Mouse (Mus musculus) testis, adult 2 months (tissue): ENCODE measurements at regions not wholly inside any gene's neighbourhood (a gene's known extent, or its start where the extent isn't known, plus 50 kb on each side); places are given as distances from the start of the nearest gene placed in this dataset.

Source experiments
- H3K27ac ChIP-seq: fragments of 200-500 bp; 2 replicates; pipeline ENCODE4 v1.5.1; 2012; ENCODE audit warnings: low read depth, low read length; ENCODE audit not compliant: control insufficient read depth, insufficient read depth
- H3K27me3 ChIP-seq: fragments of 200-500 bp; 2 replicates; pipeline ENCODE4 v1.6.1; 2012; ENCODE audit warnings: mild to moderate bottlenecking, low read length, moderate library complexity; ENCODE audit not compliant: control insufficient read depth, insufficient read depth
- H3K36me3 ChIP-seq: fragments of 200-500 bp; 2 replicates; pipeline ENCODE4 v1.6.1; 2012; ENCODE audit warnings: mild to moderate bottlenecking, low read length; ENCODE audit not compliant: control insufficient read depth, insufficient read depth
- H3K4me1 ChIP-seq: fragments of 200-500 bp; 2 replicates; pipeline ENCODE4 v1.6.1; 2012; ENCODE audit warnings: low read length; ENCODE audit not compliant: control insufficient read depth, insufficient read depth
- H3K4me3 ChIP-seq: fragments of 200-500 bp; 2 replicates; pipeline ENCODE4 v1.5.1; 2012; ENCODE audit warnings: low read depth, mild to moderate bottlenecking, low read length, moderate library complexity, mixed read lengths; ENCODE audit not compliant: control insufficient read depth
- CTCF ChIP-seq: fragments of 200-500 bp; IDR thresholded peaks from 2 replicates; pipeline ENCODE4 v1.5.1; 2012; ENCODE audit warnings: low read depth, mild to moderate bottlenecking, inconsistent platforms, low read length, moderate library complexity; ENCODE audit not compliant: control insufficient read depth, insufficient read depth, insufficient replicate concordance
- POLR2A ChIP-seq: fragments of 200-500 bp; IDR thresholded peaks from 2 replicates; pipeline ENCODE4 v1.6.1; 2012; ENCODE audit warnings: low read depth, mild to moderate bottlenecking, inconsistent platforms, low read length, moderate library complexity; ENCODE audit not compliant: control insufficient read depth

GRCm38 (mm10) chr16:97686561-97686960 is 75.6 kb upstream of the Tmprss2 start:
- no peak overlapping the region for H3K4me3 ChIP-seq
- H3K4me1 ChIP-seq: peaks cover 4% of the 10 kb centered on the region
- no peak overlapping the region for H3K27ac ChIP-seq
- H3K36me3 ChIP-seq: no peaks in the 10 kb centered on the region
- no peaks in the 10 kb centered on the region for H3K27me3 ChIP-seq
- TF ChIP-seq POLR2A (no peak), CTCF (no peak)

- Histone ChIP-seq H3K27ac (no peak overlapping the region), H3K4me3 (no peak overlapping the region), H3K4me1 (peaks cover 4% of the 10 kb centered on the region), H3K27me3 (no peaks in the 10 kb centered on the region), H3K36me3 (no peaks in the 10 kb centered on the region)
- TF ChIP-seq POLR2A (no peak), CTCF (no peak)
Observed at GRCm38 (mm10) chr16:97685603-97686285, 74.7 kb upstream of the Tmprss2 start.

- H3K4me3 ChIP-seq: no peak overlapping the region
- no peaks in the 10 kb centered on the region for H3K4me1 ChIP-seq
- H3K27ac ChIP-seq: no peak overlapping the region
- TF ChIP-seq CTCF: no peak
- TF ChIP-seq POLR2A: no peak
- H3K27me3 ChIP-seq: no peaks in the 10 kb centered on the region
- H3K36me3 ChIP-seq: no peaks in the 10 kb centered on the region
Observed at GRCm38 (mm10) chr16:97681191-97681590, 70.2 kb upstream of the Tmprss2 start.

GRCm38 (mm10) chr16:97679820-97680219 is 68.8 kb upstream of the Tmprss2 start:
- no peak for TF ChIP-seq CTCF
- TF ChIP-seq POLR2A: no peak
- Histone ChIP-seq H3K36me3 (no peaks in the 10 kb centered on the region), H3K27me3 (no peaks in the 10 kb centered on the region), H3K4me1 (no peaks in the 10 kb centered on the region), H3K4me3 (no peak overlapping the region), H3K27ac (no peak overlapping the region)

GRCm38 (mm10) chr16:97679252-97679651 is 68.3 kb upstream of the Tmprss2 start:
- Histone ChIP-seq H3K27ac (no peak overlapping the region), H3K36me3 (no peaks in the 10 kb centered on the region), H3K4me1 (no peaks in the 10 kb centered on the region), H3K27me3 (no peaks in the 10 kb centered on the region), H3K4me3 (no peak overlapping the region)
- TF ChIP-seq POLR2A: no peak
- no peak for TF ChIP-seq CTCF

GRCm38 (mm10) chr16:97677621-97678020 is 66.6 kb upstream of the Tmprss2 start:
- Histone ChIP-seq H3K27ac (no peak overlapping the region), H3K4me3 (no peak overlapping the region), H3K36me3 (no peaks in the 10 kb centered on the region), H3K4me1 (no peaks in the 10 kb centered on the region), H3K27me3 (no peaks in the 10 kb centered on the region)
- no peak for TF ChIP-seq POLR2A
- no peak for TF ChIP-seq CTCF

- Histone ChIP-seq H3K4me3 (no peak overlapping the region), H3K27me3 (no peaks in the 10 kb centered on the region), H3K27ac (no peak overlapping the region), H3K36me3 (no peaks in the 10 kb centered on the region), H3K4me1 (no peaks in the 10 kb centered on the region)
- TF ChIP-seq POLR2A (no peak), CTCF (no peak)
Observed at GRCm38 (mm10) chr16:97673576-97673975, 62.6 kb upstream of the Tmprss2 start.
